Mouse (Mus musculus) myocyte (in vitro differentiated cells): ENCODE data around the gene Dll4. TPM values are rescaled to one million over a fixed set of nuclear protein-coding genes. Genes with fewer than 3 reads are reported as not detected.

Source experiments
- H3K27me3 ChIP-seq: one replicate; pipeline ENCODE4 v1.6.1; 2011; ENCODE audit not compliant: control insufficient read depth, insufficient read depth, insufficient read length
- H3K36me3 ChIP-seq: one replicate; pipeline ENCODE4 v1.6.1; 2011; ENCODE audit not compliant: control insufficient read depth, insufficient read depth
- H3K4me2 ChIP-seq: one replicate; pipeline ENCODE4 v1.6.1; 2011; ENCODE audit warnings: low read depth, control low read depth
- H3K4me3 ChIP-seq: one replicate; pipeline ENCODE4 v1.5.1; 2011; ENCODE audit warnings: mild to moderate bottlenecking, control low read depth, moderate library complexity
- H3K79me2 ChIP-seq: one replicate; pipeline ENCODE4 v1.6.1; 2011; ENCODE audit not compliant: control insufficient read depth, insufficient read depth
- H3ac ChIP-seq: one replicate; pipeline ENCODE4 v1.6.1; 2011; ENCODE audit not compliant: control insufficient read depth, insufficient read length
- CEBPB ChIP-seq: IDR thresholded peaks from 2 replicates; pipeline ENCODE4 v1.6.1; 2011; ENCODE audit warnings: mild to moderate bottlenecking, moderate library complexity; ENCODE audit not compliant: poor library complexity, insufficient read depth, severe bottlenecking
- E2F4 ChIP-seq: IDR thresholded peaks from one replicate; pipeline ENCODE4 v1.6.1; 2011; ENCODE audit warnings: mild to moderate bottlenecking, control low read depth, moderate library complexity; ENCODE audit not compliant: insufficient read depth
- MAX ChIP-seq: IDR thresholded peaks from one replicate; pipeline ENCODE4 v1.6.1; 2011; ENCODE audit warnings: low read depth, mild to moderate bottlenecking, control low read depth
- MYOD1 ChIP-seq, 3 experiments: IDR thresholded peaks; one replicate each; pipeline ENCODE4 v1.6.1; 2011; ENCODE audit warnings: control low read depth in 2 of 3, low read depth in 2 of 3, mild to moderate bottlenecking in 2 of 3, moderate library complexity in 1 of 3; ENCODE audit not compliant: insufficient read length in 2 of 3, control insufficient read depth in 1 of 3
- MYOG ChIP-seq, 3 experiments: IDR thresholded peaks; one replicate each; pipeline ENCODE4 v1.6.1; 2011; ENCODE audit warnings: control low read depth in 2 of 3, low read depth in 2 of 3, mild to moderate bottlenecking in 2 of 3; ENCODE audit not compliant: insufficient read length in 2 of 3, control insufficient read depth in 1 of 3, insufficient read depth in 1 of 3
- POLR2A ChIP-seq: IDR thresholded peaks from one replicate; pipeline ENCODE4 v1.6.1; 2011; ENCODE audit warnings: low read depth, mild to moderate bottlenecking, control low read depth, moderate library complexity; ENCODE audit not compliant: insufficient read length
- POLR2AphosphoS2 ChIP-seq: IDR thresholded peaks from one replicate; pipeline ENCODE4 v1.6.1; 2011; ENCODE audit warnings: low read depth, control low read depth; ENCODE audit not compliant: insufficient read length
- REST ChIP-seq: IDR thresholded peaks from one replicate; pipeline ENCODE4 v1.6.1; 2011; ENCODE audit warnings: mild to moderate bottlenecking, control low read depth, moderate library complexity; ENCODE audit not compliant: insufficient read depth, insufficient read length
- SRF ChIP-seq: IDR thresholded peaks from one replicate; pipeline ENCODE4 v1.6.1; 2011; ENCODE audit warnings: low read depth; ENCODE audit not compliant: control insufficient read depth, insufficient read length
- TCF12 ChIP-seq: IDR thresholded peaks from one replicate; pipeline ENCODE4 v1.6.1; 2011; ENCODE audit warnings: mild to moderate bottlenecking, control low read depth; ENCODE audit not compliant: poor library complexity, insufficient read depth, severe bottlenecking
- TCF3 ChIP-seq: IDR thresholded peaks from one replicate; pipeline ENCODE4 v1.6.1; 2011; ENCODE audit warnings: low read depth, control low read depth; ENCODE audit not compliant: insufficient read length
- USF1 ChIP-seq: IDR thresholded peaks from one replicate; pipeline ENCODE4 v1.6.1; 2011; ENCODE audit warnings: low read depth, mild to moderate bottlenecking, control low read depth, moderate library complexity
- polyA plus RNA-seq: library from polyadenylated mRNA; unstranded; fragments of >200 nt; fragmentation: generic; extraction: Trizol; gene quantifications from one replicate; pipeline ENCODE4 v1.2.1, GENCODE M21; 2012; ENCODE audit warnings: missing spikeins

Dll4 gene
- polyA plus RNA-seq, 1 experiment, result not detected

DNA sequence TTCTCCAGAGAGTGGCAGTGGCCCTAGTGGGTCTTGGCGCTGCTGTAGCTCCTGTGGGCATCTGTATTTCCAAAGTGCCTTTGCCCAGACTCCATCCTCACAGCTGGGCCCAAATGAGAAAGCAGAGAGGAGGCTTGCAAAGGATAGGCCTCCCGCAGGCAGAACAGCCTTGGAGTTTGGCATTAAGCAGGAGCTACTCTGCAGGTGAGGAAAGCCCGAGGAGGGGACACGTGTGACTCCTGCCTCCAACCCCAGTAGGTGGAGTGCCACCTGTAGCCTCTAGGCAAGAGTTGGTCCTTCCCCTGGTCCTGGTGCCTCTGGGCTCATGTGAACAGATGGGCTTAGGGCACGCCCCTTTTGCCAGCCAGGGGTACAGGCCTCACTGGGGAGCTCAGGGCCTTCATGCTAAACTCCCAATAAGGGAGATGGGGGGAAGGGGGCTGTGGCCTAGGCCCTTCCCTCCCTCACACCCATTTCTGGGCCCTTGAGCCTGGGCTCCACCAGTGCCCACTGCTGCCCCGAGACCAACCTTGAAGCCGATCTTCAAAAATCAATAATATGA is 9.5 kb downstream of the Dll4 start:
- Histone ChIP-seq H3K4me3 (no peak overlapping the region), H3K36me3 (no peaks in the 10 kb centered on the region), H3K79me2 (no peaks in the 10 kb centered on the region), H3K27me3 (peaks cover 31% of the 10 kb centered on the region), H3K4me2 (no peak overlapping the region), H3ac (no peak overlapping the region)
- TF ChIP-seq POLR2AphosphoS2, result no peak
- no peak for TF ChIP-seq MYOG (IDR thresholded peaks at IDR 0.05; ENCODE audit: control insufficient read depth in 1 of 3, insufficient read depth in 1 of 3, insufficient read length in 2 of 3, low read depth in 2 of 3)
- TF ChIP-seq REST, result no peak
- no peak for TF ChIP-seq SRF
- TF ChIP-seq USF1, result no peak
- TF ChIP-seq MYOD1 (IDR thresholded peaks at IDR 0.05; ENCODE audit: control insufficient read depth in 1 of 3, insufficient read length in 2 of 3, low read depth in 2 of 3), result no peak
- no peak for TF ChIP-seq POLR2A
- no peak for TF ChIP-seq MAX
- no peak for TF ChIP-seq TCF3
- TF ChIP-seq TCF12, result no peak
- TF ChIP-seq E2F4, result no peak
- no peak for TF ChIP-seq CEBPB

GRCm38 (mm10) chr2:119335535-119335934 is 10.0 kb downstream of the Dll4 start:
- Histone ChIP-seq H3K4me2 (no peak overlapping the region), H3ac (no peak overlapping the region), H3K27me3 (peaks cover 26% of the 10 kb centered on the region), H3K79me2 (no peaks in the 10 kb centered on the region), H3K4me3 (no peak overlapping the region), H3K36me3 (no peaks in the 10 kb centered on the region)
- TF ChIP-seq POLR2AphosphoS2 (no peak), MYOD1 (IDR thresholded peaks at IDR 0.05; ENCODE audit: control insufficient read depth in 1 of 3, insufficient read length in 2 of 3, low read depth in 2 of 3) (no peak), REST (no peak), E2F4 (no peak), SRF (no peak), CEBPB (no peak), USF1 (no peak)

GRCm38 (mm10) chr2:119336002-119336401 is 10.4 kb downstream of the Dll4 start:
- Histone ChIP-seq H3K4me3 (no peak overlapping the region), H3K4me2 (no peak overlapping the region), H3ac (no peak overlapping the region), H3K36me3 (no peaks in the 10 kb centered on the region), H3K79me2 (no peaks in the 10 kb centered on the region), H3K27me3 (peaks cover 22% of the 10 kb centered on the region)
- TF ChIP-seq CEBPB (no peak), MAX (no peak), TCF3 (no peak), USF1 (no peak), POLR2A (no peak), REST (no peak), TCF12 (no peak), SRF (no peak), POLR2AphosphoS2 (no peak), E2F4 (no peak), MYOD1 (IDR thresholded peaks at IDR 0.05; ENCODE audit: control insufficient read depth in 1 of 3, insufficient read length in 2 of 3, low read depth in 2 of 3) (no peak), MYOG (IDR thresholded peaks at IDR 0.05; ENCODE audit: control insufficient read depth in 1 of 3, insufficient read depth in 1 of 3, insufficient read length in 2 of 3, low read depth in 2 of 3) (no peak)

DNA sequence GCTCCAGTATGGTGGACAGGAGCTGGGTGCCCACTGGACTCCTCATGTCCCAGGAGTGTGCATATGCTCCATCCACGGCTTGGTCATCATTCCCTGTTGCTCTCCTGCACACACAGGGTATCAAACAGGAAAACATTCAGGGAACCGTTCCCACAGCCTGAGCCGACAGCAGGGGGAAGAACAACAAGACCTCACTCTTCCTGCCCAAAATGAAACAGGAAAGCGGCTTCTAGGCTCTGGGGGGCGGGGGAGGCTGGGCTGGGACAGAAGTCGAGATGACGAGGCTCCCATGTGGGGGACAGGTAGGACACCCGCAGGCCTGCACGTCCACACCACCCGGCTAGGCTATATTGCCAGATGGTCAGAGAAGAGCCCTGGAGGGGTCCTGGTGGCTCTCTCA is 10.9 kb downstream of the Dll4 start:
- no peaks in the 10 kb centered on the region for H3K79me2 ChIP-seq
- no peak overlapping the region for H3K4me2 ChIP-seq
- no peaks in the 10 kb centered on the region for H3K36me3 ChIP-seq
- no peak overlapping the region for H3K4me3 ChIP-seq
- peaks cover 17% of the 10 kb centered on the region for H3K27me3 ChIP-seq
- H3ac ChIP-seq, result no peak overlapping the region
- TF ChIP-seq MYOG (IDR thresholded peaks at IDR 0.05; ENCODE audit: control insufficient read depth in 1 of 3, insufficient read depth in 1 of 3, insufficient read length in 2 of 3, low read depth in 2 of 3), result no peak

GRCm38 (mm10) chr2:119337425-119338265 is 12.1 kb downstream of the Dll4 start:
- peak in 1 of 3 experiments; percentile 48 for TF ChIP-seq MYOD1 (IDR thresholded peaks at IDR 0.05; ENCODE audit: control insufficient read depth in 1 of 3, insufficient read length in 2 of 3, low read depth in 2 of 3)
- TF ChIP-seq POLR2A, result no peak
- TF ChIP-seq MYOG (IDR thresholded peaks at IDR 0.05; ENCODE audit: control insufficient read depth in 1 of 3, insufficient read depth in 1 of 3, insufficient read length in 2 of 3, low read depth in 2 of 3), result peak in 2 of 3 experiments; percentile 20 to 53
- Histone ChIP-seq H3K79me2 (no peaks in the 10 kb centered on the region), H3K36me3 (no peaks in the 10 kb centered on the region), H3ac (no peak overlapping the region), H3K4me3 (peak overlapping the region; percentile 17), H3K4me2 (peak overlapping the region; percentile 94), H3K27me3 (peaks cover 6% of the 10 kb centered on the region)
